ENCODE assay signal across 9 mouse cellular contexts in genomic region chr5:134985633-134986297, GRCm38 (mm10). TPM values are rescaled to one million over a fixed set of nuclear protein-coding genes. Genes with fewer than 3 reads are reported as not detected.
DNase-seq lines count a peak whose midpoint lies in the region; ATAC-seq and TF ChIP-seq lines count a peak whose summit lies in the region.
"Had no signal": no experiment of that assay in that cellular context is flagged by ENCODE, and none has a peak within 500 bp of the region (broad histone marks: within the 10 kb centered on the region; RNA-seq: fewer than 3 reads in every experiment).

TSS of gene Cldn3 (plus strand) at chr5:134986214.

- H3K4me1 ChIP-seq in forebrain, embryonic 16.5 days (replicated peaks; ENCODE audit: control insufficient read depth, insufficient read depth, low read length): peaks cover 13% of the 10 kb centered on the region
- peaks cover 14% of the 10 kb centered on the region for H3K4me1 ChIP-seq in lung, adult 2 months (ENCODE audit: control insufficient read depth, insufficient read depth, low read length)

- peak; percentile 95 for TF ChIP-seq POLR2A in lung, adult 2 months (IDR thresholded peaks at IDR 0.05; ENCODE audit: borderline replicate concordance, extremely low read depth, low read depth, low read length)

- peak within 1 kb of the TSS; percentile 52 for H3K9ac ChIP-seq in forebrain, embryonic 16.5 days (replicated peaks; ENCODE audit: low read depth, low read length)

- H3K27me3 ChIP-seq in forebrain, embryonic 16.5 days (replicated peaks; ENCODE audit: control insufficient read depth, insufficient read depth, low read length): peaks cover 32% of the 10 kb centered on the region

- H3K27ac ChIP-seq in left cerebral cortex, adult 2 months: no peak within 1 kb of the TSS
- H3K27ac ChIP-seq in forebrain, embryonic 16.5 days (ENCODE audit: low read length): peak within 1 kb of the TSS; percentile 38; the same call in 1 of the 2 replicates

- peak; percentile 42 for DNase-seq in left cerebral cortex, postnatal 4 days
- DNase-seq in left cerebral cortex, adult 2 months (ENCODE audit: extremely low spot score in 1 of 2, low spot score in 2 of 2): no peak
- DNase-seq in kidney, adult 11 months: peak; percentile 88
- peak; percentile 82 for DNase-seq in lung, adult 2 months
- DNase-seq in ovary, postnatal 14 days (ENCODE audit: low spot score): peak; percentile 51
- no peak for DNase-seq in urinary bladder, postnatal 25 days (ENCODE audit: low spot score)

- under 1% methylated on average over 25 of the region's 25 CpGs for WGBS in forebrain, embryonic 16.5 days
- 3% methylated on average over 25 of the region's 25 CpGs for WGBS in lung, adult 2 months

- TF ChIP-seq CTCF in left cerebral cortex, adult 2 months (IDR thresholded peaks at IDR 0.05): no peak
- TF ChIP-seq CTCF in lung, adult 2 months (IDR thresholded peaks at IDR 0.05; ENCODE audit: insufficient read depth, low read length): no peak

- H3K4me3 ChIP-seq in left cerebral cortex, adult 2 months: no peak within 1 kb of the TSS; the same call in 1 of the 2 replicates
- peak within 1 kb of the TSS; percentile 43 for H3K4me3 ChIP-seq in forebrain, embryonic 16.5 days (replicated peaks; ENCODE audit: low read length)
- peak within 1 kb of the TSS; percentile 74 for H3K4me3 ChIP-seq in lung, adult 2 months (replicated peaks; ENCODE audit: extremely low read depth, low read depth, low read length)

- H3K4me2 ChIP-seq in forebrain, embryonic 16.5 days (ENCODE audit: low read length): peak within 1 kb of the TSS; percentile 44

- intact Hi-C loops in left cerebral cortex, postnatal 4 days (cut with DNase I): no loop called here
- intact Hi-C loops in left cerebral cortex, adult 2 months (cut with DNase I): no loop called here

- peak; percentile 75 for ATAC-seq in forebrain, embryonic 16.5 days
- ATAC-seq in erythroblast, adult 5-6 weeks (replicated peaks; ENCODE audit: low FRiP score, poor library complexity, severe bottlenecking): no peak
- ATAC-seq: Patski had no signal

- H3K36me3 ChIP-seq in forebrain, embryonic 16.5 days (ENCODE audit: control insufficient read depth, insufficient read depth): no peaks in the 10 kb centered on the region

- H3K9me3 ChIP-seq in forebrain, embryonic 16.5 days (ENCODE audit: control insufficient read depth, low read length): no peaks in the 10 kb centered on the region

RNA-seq across cellular contexts. Expression of gene Cldn3, which starts in this region (rescaled TPM):
- 1 to 10 TPM; 6.2 to 6.4 TPM for total RNA-seq in left cerebral cortex, postnatal 4 days (2021)
- total RNA-seq in left cerebral cortex, adult 2 months (2021): under 1 TPM; 0.81 to 0.82 TPM
- 13.0 and 13.6 TPM in 2 replicates for polyA plus RNA-seq in forebrain, embryonic 16.5 days (2015; fragmentation: Nextera tagmentation; extraction: Ambion mirVana)
- polyA plus RNA-seq in lung, adult 2 months (2012; rRNA removed): 333 and 552 TPM in 2 replicates
- not detected in 2 replicates for total RNA-seq in erythroblast, adult 5-6 weeks (2015; ENCODE audit: low replicate concordance)
- not detected in 2 replicates for total RNA-seq in erythroblast, adult 5-6 weeks (2017; ENCODE audit: low replicate concordance)
- polyA plus RNA-seq: Patski had no signal

Comparison
In these comparisons a context has a peak if more than half of its experiments do, and no peak if none do; other contexts are left out.
1. RNA of gene Cldn3 (polyA plus RNA-seq): 333 to 552 TPM in lung, adult 2 months; 13.0 to 13.6 TPM in forebrain, embryonic 16.5 days; every median in the first group is over 10 times any median in the second.
2. DNase-seq: peak in left cerebral cortex, postnatal 4 days (single experiment), kidney, adult 11 months (single experiment), lung, adult 2 months (single experiment) and ovary, postnatal 14 days (single experiment); none in left cerebral cortex, adult 2 months (0 of 2) and urinary bladder, postnatal 25 days (single experiment).